Mouse (Mus musculus) adrenal gland, postnatal 4 days (tissue): ENCODE results near the gene Kcnk2. TPM values are rescaled to one million over a fixed set of nuclear protein-coding genes. Genes with fewer than 3 reads are reported as not detected.
"Not testable (repeated sequence)": the region's sequence is repeated elsewhere in the genome, so short reads cannot be mapped to it uniquely, and the experiment has no call there.

Experiments
- DNase-seq, 2 experiments: peaks; one replicate each; pipeline ENCODE4 v3.0.0; 2021 to 2022; ENCODE audit warnings: low spot score in 2 of 2, mixed read lengths in 2 of 2
- total RNA-seq, 2 experiments: library from RNA; stranded (reverse); gene quantifications; 2 replicates each; pipeline ENCODE4 v1.2.3; 2021

The Kcnk2 gene
- total RNA-seq, 2 experiments from 2014 or later, result 22.9 to 29.2 TPM

DNA sequence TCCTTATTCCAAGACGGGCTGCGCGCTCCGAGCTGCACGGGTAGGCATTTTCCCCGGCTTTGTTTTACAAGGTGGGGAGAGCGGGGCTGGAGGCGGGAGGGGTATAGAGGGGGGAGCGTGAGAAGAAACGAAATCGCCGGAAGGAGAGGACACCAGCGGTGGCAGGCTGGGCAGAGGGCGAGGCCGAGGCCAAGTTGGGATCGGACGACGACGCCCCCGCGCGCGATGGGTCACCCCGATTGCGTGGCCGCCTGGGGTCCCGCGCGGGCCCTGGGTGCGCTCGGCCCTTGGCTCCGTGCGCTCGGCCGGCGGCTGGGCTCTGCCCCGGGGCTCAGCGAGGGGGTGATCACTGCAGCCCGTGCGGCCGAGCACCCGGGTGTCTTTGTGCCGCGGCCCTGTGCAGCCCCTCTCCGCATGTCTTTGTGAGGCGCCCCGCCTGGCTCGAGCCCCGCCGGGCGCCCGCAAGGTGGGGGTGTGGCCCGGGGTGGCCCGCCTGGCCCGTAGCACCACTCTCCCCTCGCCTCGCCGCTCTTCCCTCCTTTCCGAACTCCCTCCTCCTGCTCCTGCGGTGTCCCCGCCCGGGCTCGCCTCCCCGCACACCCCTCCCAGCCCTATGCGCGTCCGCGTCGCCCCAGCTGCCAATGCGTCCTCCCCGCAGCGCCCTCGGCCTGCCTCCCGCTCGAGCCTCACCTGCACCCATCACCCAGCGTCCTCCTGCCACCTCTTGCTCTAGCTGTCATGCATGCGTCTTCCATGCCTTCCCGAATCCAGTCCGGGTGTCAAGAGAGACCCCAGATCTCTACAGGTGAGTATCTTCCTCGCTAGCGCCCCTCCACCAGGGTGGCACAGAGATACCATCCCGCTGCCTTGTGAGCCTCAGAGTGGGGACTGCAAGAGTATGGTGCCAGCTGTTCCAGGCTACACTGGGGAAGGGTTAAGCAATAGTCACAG is 58.5 kb downstream of the Kcnk2 start:
- DNase-seq, result peak; percentile 12 to 13

DNA sequence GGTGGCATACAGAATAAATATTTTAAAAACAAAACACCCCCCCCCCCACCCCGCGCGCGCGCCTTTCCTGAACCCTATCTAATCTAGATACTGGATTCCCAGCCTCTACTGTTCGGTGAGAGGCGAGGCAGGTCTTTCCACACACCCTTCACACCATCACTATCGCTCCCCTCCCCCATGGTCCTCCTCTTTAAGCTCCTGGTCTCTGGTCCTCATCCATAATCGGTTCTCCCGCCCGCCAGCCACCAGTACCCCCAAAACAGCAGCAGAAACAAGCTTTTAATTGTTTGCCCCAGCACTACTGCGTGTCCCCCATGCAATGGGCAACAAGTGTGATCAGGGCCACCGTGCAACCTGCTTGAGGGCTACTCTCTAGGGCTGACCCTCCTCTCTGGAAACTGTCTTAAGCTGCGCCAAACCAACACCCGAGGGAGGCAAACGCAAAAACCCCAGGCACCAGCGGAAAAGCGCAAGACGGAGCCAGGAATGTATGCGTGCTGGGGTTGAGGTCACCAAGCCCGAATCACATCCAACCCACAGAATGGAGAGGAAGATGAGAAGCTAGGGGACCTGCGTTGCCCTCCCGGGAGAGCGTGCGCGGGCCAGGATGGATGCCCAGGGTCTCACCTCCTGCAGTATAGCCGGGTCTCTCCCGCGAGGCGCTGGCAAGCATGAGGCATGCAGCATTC is 59.5 kb downstream of the Kcnk2 start:
- no peak for DNase-seq

DNA sequence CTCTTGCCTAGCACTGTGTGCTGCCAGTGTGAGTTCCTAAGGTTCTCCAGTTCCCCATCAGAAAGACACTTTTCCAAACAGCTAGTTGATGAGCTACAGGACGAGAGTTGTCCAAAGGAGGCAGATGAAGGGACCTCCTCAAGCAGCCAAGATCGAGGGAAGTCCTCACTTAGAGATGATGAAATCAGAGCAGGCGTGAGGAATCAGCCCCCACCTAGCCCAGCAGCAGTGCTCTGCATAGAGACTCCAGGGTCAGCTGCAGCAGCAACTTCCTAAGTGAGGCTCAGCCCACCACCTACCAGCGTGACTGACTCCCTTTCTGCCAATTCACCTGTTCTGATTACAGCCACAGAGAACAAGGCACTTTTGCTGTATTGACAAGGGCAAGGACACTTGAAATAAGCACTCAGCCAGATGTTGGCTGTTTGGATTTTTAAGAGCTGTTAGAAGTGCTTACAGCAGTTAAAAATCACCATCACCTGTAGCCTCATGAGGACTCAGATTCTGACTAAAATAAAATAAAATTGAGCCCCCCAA is 60.6 kb downstream of the Kcnk2 start:
- DNase-seq, result no peak

DNA sequence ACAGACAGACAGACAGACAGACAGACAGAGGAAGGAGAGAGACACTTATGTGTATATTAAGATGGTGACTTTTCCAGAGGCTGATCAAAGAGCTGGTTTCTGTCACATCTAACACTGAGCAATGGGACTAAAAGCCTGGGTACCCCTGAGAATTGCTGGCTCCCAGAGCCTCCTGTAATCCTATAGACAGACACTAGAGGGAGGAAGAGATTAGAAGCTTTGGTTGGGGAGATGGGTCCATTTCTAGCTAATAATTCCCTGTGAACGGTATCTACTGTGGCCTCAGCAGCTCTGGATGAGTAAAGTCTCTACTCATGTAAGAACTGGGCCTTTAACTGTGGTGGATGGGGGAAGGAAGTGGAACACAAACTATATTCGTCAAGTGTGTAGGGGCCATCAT is 86.2 kb downstream of the Kcnk2 start:
- DNase-seq, result no peak

DNA sequence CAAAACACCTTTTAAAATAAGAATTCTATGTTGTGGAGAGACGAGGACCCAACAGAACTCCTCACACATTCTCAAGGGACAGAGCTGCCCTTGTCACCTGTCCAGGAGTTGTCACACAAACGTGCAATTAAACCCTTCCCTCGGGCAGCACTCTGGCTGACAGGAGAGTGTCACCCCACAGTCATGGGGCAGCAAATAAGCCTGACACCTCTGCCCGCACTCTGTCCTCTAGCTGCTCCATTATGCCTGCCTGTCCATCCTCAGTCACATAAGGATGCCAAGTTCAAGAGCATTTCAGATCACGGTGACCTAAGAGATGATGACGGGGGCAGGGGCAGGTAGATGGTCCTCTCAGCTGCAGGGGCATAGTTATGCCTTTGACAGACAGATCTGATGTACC is 87.6 kb downstream of the Kcnk2 start:
- no peak for DNase-seq

DNA sequence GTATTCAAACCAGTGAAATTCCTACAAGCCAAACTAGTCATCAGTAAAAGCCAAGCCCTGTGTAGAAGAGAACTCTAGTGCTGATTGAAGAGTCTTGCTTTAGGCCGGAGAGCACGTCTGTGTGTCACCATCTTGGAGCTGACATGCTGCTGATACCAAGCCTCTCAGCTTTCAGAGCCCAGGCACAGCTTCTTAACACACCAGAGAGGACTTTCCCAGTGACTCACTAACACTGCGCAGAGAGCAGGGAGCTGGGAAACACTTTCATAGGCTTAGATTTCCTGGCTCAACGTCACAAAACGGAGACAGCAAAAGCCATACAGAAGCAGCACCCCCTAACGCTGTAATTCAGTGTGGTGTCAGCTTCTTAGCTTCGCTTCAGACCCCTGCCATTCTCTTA is 88.3 kb downstream of the Kcnk2 start:
- no peak for DNase-seq

DNA sequence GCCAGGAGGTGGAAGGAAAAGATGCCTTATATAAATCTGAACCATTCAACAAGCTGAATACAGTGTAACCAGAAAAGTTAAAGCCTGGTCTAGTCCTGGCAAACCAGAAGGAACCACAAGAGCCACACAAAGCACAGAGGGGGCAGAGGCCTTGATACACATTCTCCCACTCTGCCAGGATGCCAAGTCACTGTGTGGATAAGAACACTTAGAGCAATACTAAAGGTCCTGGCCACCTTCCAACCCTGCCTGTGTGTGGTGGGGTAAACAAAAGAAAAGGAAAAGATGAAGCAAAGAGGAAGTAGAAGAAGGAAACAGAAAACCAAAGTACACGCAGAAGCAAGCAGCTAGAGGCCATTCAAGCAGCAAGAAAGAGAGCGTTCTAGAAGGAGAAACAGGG is 91.9 kb downstream of the Kcnk2 start:
- DNase-seq, result no peak

DNA sequence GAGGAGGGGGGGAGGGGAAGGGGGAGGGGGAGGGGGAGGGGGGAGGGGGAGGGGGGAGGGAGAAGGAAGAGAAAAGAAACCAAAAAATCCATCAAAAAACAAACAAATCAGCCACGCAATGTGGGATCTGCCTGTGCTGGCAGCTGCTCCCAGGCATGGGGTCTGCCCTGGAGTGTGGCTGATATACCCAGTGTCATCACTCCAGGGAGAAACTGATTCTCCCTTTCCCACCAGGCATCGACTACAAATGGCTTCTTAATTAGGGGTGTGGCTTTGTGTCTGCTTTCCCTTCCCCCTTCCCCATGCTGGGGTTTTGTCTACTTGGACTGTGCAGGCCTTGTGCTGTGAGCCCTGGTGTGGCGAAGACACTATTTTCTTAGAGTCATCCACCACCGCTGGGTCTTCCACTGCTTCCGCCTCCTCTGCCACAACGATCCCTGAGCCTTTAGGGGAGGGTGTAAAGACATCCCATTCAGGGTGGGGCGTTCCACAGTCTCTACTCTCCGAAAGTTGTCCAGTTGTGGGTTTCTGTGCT is 97.0 kb downstream of the Kcnk2 start:
- DNase-seq, result no peak

DNA sequence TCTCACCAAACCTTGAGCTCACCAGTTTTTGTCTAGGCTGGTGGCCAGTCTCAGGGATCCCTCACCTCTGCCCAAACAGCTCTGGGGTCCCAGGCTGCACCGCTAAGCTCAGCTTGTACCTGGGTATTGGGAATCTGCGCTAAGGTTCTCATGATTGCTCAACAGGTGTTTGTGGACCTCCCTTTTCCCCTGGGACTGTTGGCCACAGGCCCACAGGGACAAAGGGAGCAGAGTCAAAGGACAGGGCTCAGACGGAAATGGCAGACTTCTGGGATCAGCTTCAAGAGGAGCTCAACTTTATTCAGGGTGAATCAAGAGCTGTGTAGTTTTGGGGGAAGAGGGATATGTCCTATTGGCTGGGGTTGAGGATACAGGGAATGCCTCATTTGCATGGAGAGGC is 99.1 kb downstream of the Kcnk2 start:
- no peak for DNase-seq

DNA sequence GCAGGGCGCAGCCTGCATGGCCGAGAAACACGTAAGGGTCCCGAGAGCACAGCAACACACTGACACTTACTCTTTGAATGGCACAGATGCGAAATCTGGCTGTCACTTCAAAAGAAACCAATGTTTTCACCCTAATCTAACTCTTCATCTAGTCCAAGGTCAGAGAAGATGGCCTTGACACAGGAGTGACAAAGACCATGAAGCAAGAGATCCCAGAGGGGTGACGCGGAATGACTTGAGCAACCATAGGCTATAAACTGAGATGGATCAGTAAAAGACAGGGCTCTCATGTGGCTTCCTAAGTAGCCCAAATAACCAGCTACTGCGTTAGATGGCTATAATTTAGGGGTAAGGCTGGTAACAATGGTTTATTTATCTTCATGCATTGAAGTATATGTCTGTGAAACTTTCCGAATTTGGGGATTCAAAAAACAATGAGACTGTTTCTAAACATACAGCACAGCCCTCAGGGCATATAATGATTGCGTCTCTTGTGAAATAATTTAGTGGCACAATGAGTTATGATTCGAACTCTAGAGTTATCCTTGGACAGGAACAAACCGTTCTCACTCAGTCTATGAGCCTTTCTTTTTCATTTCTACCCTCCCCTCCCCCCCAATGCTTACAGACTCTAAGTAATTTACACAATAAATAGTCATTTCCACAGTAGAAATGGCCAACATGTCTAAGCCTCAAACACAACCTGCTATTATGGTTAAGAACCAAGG is 108.2 kb downstream of the Kcnk2 start:
- DNase-seq, result no peak

DNA sequence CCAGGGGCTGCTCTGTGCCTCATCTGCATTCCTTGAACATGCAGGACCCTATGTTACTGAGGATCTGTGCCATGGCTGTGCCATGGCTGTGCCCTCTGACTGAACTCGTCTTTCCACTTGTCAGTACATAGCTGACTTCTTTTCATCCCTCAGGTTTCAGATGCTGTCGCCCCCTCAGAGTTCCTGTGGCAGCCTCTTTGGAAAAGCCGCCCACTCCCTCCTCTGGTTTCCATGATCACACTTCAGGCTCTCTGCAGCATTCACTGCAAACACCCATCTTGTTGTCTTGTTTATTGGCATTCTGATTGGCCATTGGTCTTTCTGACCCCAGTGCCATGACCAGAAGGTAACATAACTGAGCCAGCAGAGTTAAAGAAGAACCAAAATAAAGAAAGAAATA is 111.2 kb downstream of the Kcnk2 start:
- DNase-seq, result no peak

DNA sequence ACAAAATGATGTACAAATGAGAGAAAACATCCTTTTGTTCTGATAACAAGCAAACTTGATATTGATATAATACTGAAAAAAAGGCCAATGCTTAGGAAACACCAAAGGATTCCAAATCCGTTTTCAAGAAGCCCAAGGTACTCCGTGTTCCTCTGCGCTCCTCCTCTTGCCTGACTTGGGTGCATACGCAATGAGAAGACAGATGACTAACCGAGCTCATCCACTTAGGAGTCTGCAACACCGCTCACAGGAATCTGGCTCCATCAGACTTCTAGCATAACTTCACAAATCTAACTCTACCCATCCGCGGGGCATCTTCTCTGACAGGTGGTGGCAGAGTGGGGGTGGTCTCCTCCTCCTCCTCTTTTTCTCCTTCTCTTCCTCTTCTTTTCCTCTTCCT is 113.1 kb downstream of the Kcnk2 start:
- no peak for DNase-seq

DNA sequence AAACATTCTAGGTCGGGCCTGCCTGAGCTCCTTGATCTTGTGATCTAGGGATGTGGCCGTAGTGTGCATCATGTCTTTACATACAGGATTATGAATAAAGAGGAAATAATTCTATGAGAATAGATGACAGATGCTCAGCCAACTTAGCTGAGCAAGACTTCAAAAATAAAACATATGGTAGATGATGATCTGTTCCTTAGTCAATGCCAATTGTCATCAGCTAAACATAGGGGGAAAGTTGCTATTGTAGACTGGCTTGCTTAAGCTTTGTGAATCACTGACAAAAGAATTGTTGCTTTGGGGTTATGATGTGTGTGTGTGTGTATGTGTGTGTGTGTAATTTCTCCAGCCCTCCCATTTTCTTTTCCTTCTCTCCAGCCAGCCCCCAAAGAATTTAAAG is 129.8 kb downstream of the Kcnk2 start:
- no peak for DNase-seq

DNA sequence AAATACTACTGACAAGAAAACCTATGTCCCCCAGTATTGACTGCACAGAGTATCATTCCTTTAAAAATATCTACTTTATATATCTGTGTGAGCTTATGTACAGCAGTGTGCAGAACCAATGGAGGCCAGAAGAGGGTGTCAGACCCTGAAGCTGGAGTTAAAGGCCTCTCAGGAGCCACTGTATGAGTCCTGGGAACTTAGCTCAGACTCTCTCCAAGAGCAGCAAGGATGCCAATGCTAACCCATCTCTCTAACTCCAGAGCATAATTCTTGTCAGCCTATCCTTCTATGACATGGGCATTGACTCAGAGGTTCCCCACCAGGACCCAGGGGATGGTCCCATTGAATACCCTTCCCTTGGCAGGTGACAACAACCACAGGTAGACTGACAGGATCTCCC is 148.4 kb downstream of the Kcnk2 start:
- no peak for DNase-seq

DNA sequence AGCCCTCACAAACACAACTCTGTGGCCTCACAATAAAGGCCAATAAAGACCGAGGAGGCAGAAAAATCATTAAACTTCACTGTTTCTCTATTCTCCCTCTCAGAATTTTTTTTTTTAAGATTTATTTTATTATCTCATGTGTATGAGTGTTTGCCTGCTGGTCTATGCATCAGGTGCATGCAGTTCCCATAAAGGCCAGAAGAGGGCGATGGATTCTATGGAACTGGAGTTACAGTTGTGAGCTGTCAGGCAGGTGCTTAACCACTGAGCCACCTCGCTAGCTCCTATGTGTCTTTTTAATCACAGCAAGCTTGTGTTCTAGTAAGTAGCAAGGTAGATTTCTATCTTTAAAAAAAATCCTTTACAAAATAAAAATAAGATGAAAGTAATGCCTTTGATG is 148.9 kb downstream of the Kcnk2 start:
- no peak for DNase-seq

DNA sequence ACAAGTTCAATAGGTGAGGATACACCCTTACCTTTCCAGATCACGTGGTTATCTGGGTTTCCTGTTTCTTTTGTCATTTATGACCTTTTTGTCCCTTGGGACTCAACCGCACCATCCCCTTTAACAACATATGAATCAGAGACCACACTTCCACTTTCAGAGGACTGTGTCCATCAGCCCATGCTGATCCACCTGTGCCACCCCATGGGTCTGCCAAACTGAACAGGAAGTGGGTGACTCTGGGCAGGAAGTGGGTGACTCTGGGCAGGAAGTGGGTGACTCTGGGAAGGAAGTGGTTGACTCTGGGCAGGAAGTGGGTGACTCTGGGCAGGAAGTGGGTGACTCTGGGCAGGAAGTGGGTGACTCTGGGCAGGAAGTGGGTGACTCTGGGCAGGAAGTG is 158.9 kb downstream of the Kcnk2 start:
- DNase-seq, result not testable (repeated sequence)

DNA sequence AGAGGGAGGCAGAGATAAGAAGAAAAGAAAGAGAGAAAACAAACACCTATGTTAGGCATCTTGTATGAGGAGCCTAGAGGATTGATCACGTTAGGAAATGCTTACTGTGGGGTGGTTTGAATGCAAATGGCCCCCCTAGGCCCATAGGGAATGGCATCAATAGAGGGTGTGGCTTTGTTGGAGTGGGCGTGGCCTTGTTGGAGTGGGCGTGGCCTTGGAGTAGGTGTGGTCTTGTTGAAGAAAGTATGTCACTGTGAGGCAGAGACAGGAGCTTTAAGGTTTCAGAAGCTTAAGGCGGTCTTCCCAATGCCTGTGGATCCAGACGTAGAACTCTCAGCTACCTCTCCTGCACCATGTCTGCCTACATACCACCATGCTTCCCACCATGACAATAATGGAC is 166.8 kb downstream of the Kcnk2 start:
- no peak for DNase-seq

DNA sequence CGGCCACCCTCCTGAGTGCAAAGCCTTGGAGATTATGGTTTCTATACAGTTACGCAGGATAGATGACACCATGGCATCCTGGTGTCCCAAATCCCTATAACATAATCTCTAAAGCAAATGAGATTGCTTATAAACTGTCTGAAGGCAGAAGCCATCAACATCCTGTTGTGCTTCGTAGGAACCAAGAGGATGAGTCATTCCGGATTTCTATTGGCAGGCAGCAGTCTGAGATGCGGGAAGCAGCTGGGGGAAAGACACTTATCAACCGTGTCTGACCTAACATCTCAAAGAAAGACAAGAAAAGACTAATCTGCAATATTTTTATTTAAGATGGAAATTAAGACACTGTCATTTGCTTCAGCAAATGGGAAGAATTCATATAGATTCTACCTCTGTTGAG is 169.2 kb downstream of the Kcnk2 start:
- no peak for DNase-seq

DNA sequence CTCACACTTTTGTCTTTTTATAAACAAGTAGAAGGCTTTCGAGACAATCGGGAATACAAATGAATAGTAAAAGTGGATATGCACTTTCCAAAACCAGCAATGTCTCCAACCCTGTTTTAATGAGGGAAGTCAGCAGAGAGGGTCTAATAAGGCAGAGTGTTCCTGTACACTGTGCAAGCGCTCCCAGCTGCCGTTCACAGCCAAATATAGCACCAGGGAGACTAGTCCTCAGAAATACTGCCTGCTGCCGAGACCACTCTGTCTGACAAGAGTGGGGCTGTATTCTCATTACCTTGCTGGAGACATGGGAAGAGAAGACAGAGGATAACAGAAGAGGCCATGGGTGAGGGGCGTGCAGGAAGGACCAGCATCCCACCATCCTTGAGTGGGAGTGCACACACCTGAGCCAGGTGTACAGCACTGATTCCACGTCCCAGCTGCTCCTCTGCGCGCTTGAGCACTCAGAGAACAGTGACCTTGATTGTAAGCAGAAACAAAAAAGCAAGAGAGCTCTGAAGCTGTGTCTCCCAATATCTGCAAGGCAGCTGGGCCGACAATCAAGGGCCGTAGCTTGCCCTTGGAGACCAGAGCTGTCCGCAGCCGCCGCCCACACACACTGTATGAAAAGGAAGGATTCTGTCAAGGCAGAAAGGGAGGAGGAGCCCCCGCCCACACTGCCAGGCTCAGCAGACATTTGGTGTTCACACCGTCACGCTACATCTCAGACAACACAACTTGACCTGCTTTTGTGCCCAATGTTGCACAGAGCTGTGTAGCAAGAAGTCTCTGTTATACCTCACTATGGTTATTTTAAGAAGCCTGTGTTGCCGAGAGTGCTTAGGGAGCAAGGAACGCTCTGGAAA is 173.6 kb downstream of the Kcnk2 start:
- no peak for DNase-seq

DNA sequence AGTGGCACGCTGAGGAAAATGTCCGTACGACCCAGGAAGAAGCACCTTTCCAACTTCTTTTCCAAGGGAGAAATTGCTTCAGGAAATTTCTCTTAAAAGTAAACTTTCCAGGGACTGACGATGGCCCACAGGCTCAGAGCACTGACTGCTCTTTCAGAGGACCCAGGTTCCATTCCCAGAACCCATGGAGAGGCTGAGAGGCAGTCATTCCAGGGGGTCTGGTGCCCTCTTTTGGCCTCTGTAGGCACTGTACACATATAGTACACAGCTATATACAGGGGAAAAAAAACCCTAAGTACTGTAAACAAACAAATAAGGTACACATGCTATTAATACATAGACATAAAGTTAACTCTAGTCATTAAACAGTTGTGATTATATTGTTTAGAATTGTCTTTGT is 174.6 kb downstream of the Kcnk2 start:
- no peak for DNase-seq
